Mouse (Mus musculus) intestine, embryonic 15.5 days (tissue): ENCODE results near the gene Atp2a3. TPM values are rescaled to one million over a fixed set of nuclear protein-coding genes. Genes with fewer than 3 reads are reported as not detected.
A peak's percentile ranks its signal among the peaks of the same experiment; 100 is the strongest.

ENCODE experiments used
- ATAC-seq: fragments of 200-750 bp; cut with Nextera tagmentation; 2 replicates; pipeline ENCODE4 v1.8.0; 2017; ENCODE audit warnings: moderate TSS enrichment, moderate library complexity
- H3K27ac ChIP-seq: fragments of 300-500 bp; sonication (generic); 2 replicates; pipeline ENCODE4 v1.5.1; 2015; ENCODE audit warnings: mild to moderate bottlenecking, inconsistent platforms
- H3K27me3 ChIP-seq: fragments of 300-500 bp; sonication (generic); replicated peaks from 2 replicates; pipeline ENCODE4 v1.6.1; 2015; ENCODE audit warnings: inconsistent platforms
- H3K36me3 ChIP-seq: fragments of 300-500 bp; sonication (generic); 2 replicates; pipeline ENCODE4 v1.6.1; 2015; ENCODE audit warnings: inconsistent platforms
- H3K4me1 ChIP-seq: fragments of 300-500 bp; sonication (generic); replicated peaks from 2 replicates; pipeline ENCODE4 v1.6.1; 2015; ENCODE audit warnings: inconsistent platforms
- H3K4me2 ChIP-seq: fragments of 300-500 bp; sonication (generic); replicated peaks from 2 replicates; pipeline ENCODE4 v1.6.1; 2015; ENCODE audit warnings: mild to moderate bottlenecking, inconsistent platforms
- H3K4me3 ChIP-seq: fragments of 300-500 bp; sonication (generic); replicated peaks from 2 replicates; pipeline ENCODE4 v1.5.1; 2015; ENCODE audit warnings: inconsistent platforms
- H3K9ac ChIP-seq: fragments of 300-500 bp; sonication (generic); 2 replicates; pipeline ENCODE4 v1.6.1; 2015; ENCODE audit warnings: inconsistent platforms
- H3K9me3 ChIP-seq: fragments of 300-500 bp; sonication (generic); 2 replicates; pipeline ENCODE4 v1.6.1; 2016; ENCODE audit warnings: inconsistent platforms
- WGBS: fragments of 180-500 bp; shearing (Covaris S2); methylation state at CpG from one replicate; pipeline ENCODE4 v1.1.7; 2015; 5-methylcytosine and 5-hydroxymethylcytosine counted together
- polyA plus RNA-seq: library from polyadenylated mRNA; unstranded; fragments of >200 nt; fragmentation: Nextera tagmentation; extraction: Ambion mirVana; gene quantifications from 2 replicates; pipeline ENCODE4 v1.2.1, GENCODE M21; 2015

Gene Atp2a3
- polyA plus RNA-seq, 1 experiment from 2014 or later: 23.5 TPM

GRCm38 (mm10) chr11:73013981-73014380 is 53.0 kb downstream of the Atp2a3 start:
- no peaks in the 10 kb centered on the region for H3K27me3 ChIP-seq
- no peaks in the 10 kb centered on the region for H3K36me3 ChIP-seq
- H3K9me3 ChIP-seq: no peaks in the 10 kb centered on the region
- H3K4me1 ChIP-seq: peaks cover 14% of the 10 kb centered on the region
- 76% methylated on average over 5 of the region's 5 CpGs for WGBS
- no peak for ATAC-seq
- H3K4me3 ChIP-seq: no peak overlapping the region
- H3K4me2 ChIP-seq: no peak overlapping the region
- H3K27ac ChIP-seq: no peak overlapping the region
- H3K9ac ChIP-seq: no peak overlapping the region

GRCm38 (mm10) chr11:73014831-73015344 is 53.9 kb downstream of the Atp2a3 start:
- ATAC-seq: no peak
- no peak overlapping the region for H3K9ac ChIP-seq
- no peaks in the 10 kb centered on the region for H3K36me3 ChIP-seq
- no peak overlapping the region for H3K4me3 ChIP-seq
- peaks cover 7% of the 10 kb centered on the region; the same call in 1 of the 2 replicates for H3K27me3 ChIP-seq
- no peaks in the 10 kb centered on the region for H3K9me3 ChIP-seq
- H3K4me2 ChIP-seq: no peak overlapping the region
- H3K4me1 ChIP-seq: peaks cover 23% of the 10 kb centered on the region
- 78% methylated on average over 4 of the region's 4 CpGs for WGBS
- no peak overlapping the region for H3K27ac ChIP-seq

GRCm38 (mm10) chr11:73015391-73016102 is 54.6 kb downstream of the Atp2a3 start:
- no peak overlapping the region for H3K9ac ChIP-seq
- no peak for ATAC-seq
- no peak overlapping the region for H3K27ac ChIP-seq
- H3K27me3 ChIP-seq: peaks cover 14% of the 10 kb centered on the region; the same call in 1 of the 2 replicates
- H3K36me3 ChIP-seq: no peaks in the 10 kb centered on the region
- H3K4me2 ChIP-seq: no peak overlapping the region
- no peaks in the 10 kb centered on the region for H3K9me3 ChIP-seq
- peaks cover 23% of the 10 kb centered on the region for H3K4me1 ChIP-seq
- WGBS: 56% methylated on average over 5 of the region's 5 CpGs
- H3K4me3 ChIP-seq: no peak overlapping the region

- H3K4me2 ChIP-seq: no peak overlapping the region
- no peak overlapping the region for H3K9ac ChIP-seq
- no peak overlapping the region for H3K4me3 ChIP-seq
- peaks cover 16% of the 10 kb centered on the region; the same call in 1 of the 2 replicates for H3K27me3 ChIP-seq
- no peaks in the 10 kb centered on the region for H3K36me3 ChIP-seq
- H3K27ac ChIP-seq: no peak overlapping the region
- ATAC-seq: no peak
- H3K9me3 ChIP-seq: no peaks in the 10 kb centered on the region
- WGBS: 79% methylated on average over 6 of the region's 6 CpGs
- peaks cover 23% of the 10 kb centered on the region for H3K4me1 ChIP-seq
Observed at GRCm38 (mm10) chr11:73016103-73016420, 55.1 kb downstream of the Atp2a3 start.

- no peaks in the 10 kb centered on the region for H3K9me3 ChIP-seq
- no peak within 1 kb of the TSS for H3K27ac ChIP-seq
- H3K4me1 ChIP-seq: peaks cover 34% of the 10 kb centered on the region
- peak within 1 kb of the TSS; percentile 69 for H3K9ac ChIP-seq
- H3K27me3 ChIP-seq: peaks cover 16% of the 10 kb centered on the region; the same call in 1 of the 2 replicates
- WGBS: under 1% methylated on average over 57 of the region's 57 CpGs
- H3K4me2 ChIP-seq: peak within 1 kb of the TSS; percentile 98
- peak within 1 kb of the TSS; percentile 74 for H3K4me3 ChIP-seq
- no peaks in the 10 kb centered on the region for H3K36me3 ChIP-seq
- ATAC-seq: peak; percentile 98
Observed at GRCm38 (mm10) chr11:73018471-73019146, 57.6 kb downstream of the Atp2a3 start, which contains the start of gene Camkk1. Gene Camkk1 (plus strand): TSS chr11:73019008.

GRCm38 (mm10) chr11:73019147-73019795 is 58.3 kb downstream of the Atp2a3 start:
- no peaks in the 10 kb centered on the region for H3K9me3 ChIP-seq
- H3K27me3 ChIP-seq: peaks cover 16% of the 10 kb centered on the region; the same call in 1 of the 2 replicates
- peak overlapping the region; percentile 74 for H3K4me3 ChIP-seq
- H3K9ac ChIP-seq: peak overlapping the region; percentile 69
- WGBS: under 1% methylated on average over 46 of the region's 46 CpGs
- peak overlapping the region; percentile 98 for H3K4me2 ChIP-seq
- H3K27ac ChIP-seq: no peak overlapping the region
- H3K4me1 ChIP-seq: peaks cover 39% of the 10 kb centered on the region
- ATAC-seq: peak; percentile 55
- H3K36me3 ChIP-seq: no peaks in the 10 kb centered on the region

GRCm38 (mm10) chr11:73020953-73021800 is 60.2 kb downstream of the Atp2a3 start:
- Histone ChIP-seq H3K27ac (no peak overlapping the region), H3K9ac (no peak overlapping the region), H3K36me3 (no peaks in the 10 kb centered on the region), H3K27me3 (peaks cover 16% of the 10 kb centered on the region; the same call in 1 of the 2 replicates), H3K9me3 (no peaks in the 10 kb centered on the region), H3K4me3 (no peak overlapping the region), H3K4me1 (peaks cover 42% of the 10 kb centered on the region), H3K4me2 (no peak overlapping the region)
- WGBS: 63% methylated on average over 7 of the region's 7 CpGs
- no peak for ATAC-seq

- Histone ChIP-seq H3K36me3 (no peaks in the 10 kb centered on the region), H3K4me3 (no peak overlapping the region), H3K9ac (no peak overlapping the region), H3K4me1 (peaks cover 43% of the 10 kb centered on the region), H3K27ac (no peak overlapping the region), H3K27me3 (peaks cover 16% of the 10 kb centered on the region; the same call in 1 of the 2 replicates), H3K4me2 (no peak overlapping the region), H3K9me3 (no peaks in the 10 kb centered on the region)
- ATAC-seq: no peak
- 59% methylated on average over 9 of the region's 9 CpGs for WGBS
Observed at GRCm38 (mm10) chr11:73023099-73023498, 62.1 kb downstream of the Atp2a3 start.

- H3K27ac ChIP-seq: no peak overlapping the region; the same call in 1 of the 2 replicates
- H3K4me1 ChIP-seq: peaks cover 40% of the 10 kb centered on the region
- H3K9me3 ChIP-seq: no peaks in the 10 kb centered on the region
- H3K36me3 ChIP-seq: no peaks in the 10 kb centered on the region
- no peak overlapping the region for H3K4me2 ChIP-seq
- WGBS: 46% methylated on average over 4 of the region's 4 CpGs
- peaks cover 16% of the 10 kb centered on the region; the same call in 1 of the 2 replicates for H3K27me3 ChIP-seq
- no peak overlapping the region for H3K9ac ChIP-seq
- no peak overlapping the region for H3K4me3 ChIP-seq
- no peak for ATAC-seq
Observed at GRCm38 (mm10) chr11:73023827-73024226, 62.9 kb downstream of the Atp2a3 start.

- 0 out of 2 replicates have a peak overlapping the region, but pooled peaks have one; percentile 14 for H3K4me2 ChIP-seq
- peak overlapping the region; percentile 5; the same call in 1 of the 2 replicates for H3K27ac ChIP-seq
- peaks cover 36% of the 10 kb centered on the region for H3K4me1 ChIP-seq
- WGBS: 46% methylated on average over 7 of the region's 7 CpGs
- no peaks in the 10 kb centered on the region for H3K9me3 ChIP-seq
- H3K9ac ChIP-seq: no peak overlapping the region; the same call in 1 of the 2 replicates
- H3K36me3 ChIP-seq: no peaks in the 10 kb centered on the region
- H3K27me3 ChIP-seq: peaks cover 14% of the 10 kb centered on the region; the same call in 1 of the 2 replicates
- no peak overlapping the region for H3K4me3 ChIP-seq
- ATAC-seq: peak; percentile 54
Observed at GRCm38 (mm10) chr11:73024236-73024904, 63.4 kb downstream of the Atp2a3 start.

- Histone ChIP-seq H3K27me3 (no peaks in the 10 kb centered on the region), H3K9me3 (no peaks in the 10 kb centered on the region), H3K4me2 (peak overlapping the region; percentile 30; the same call in 1 of the 2 replicates), H3K36me3 (no peaks in the 10 kb centered on the region), H3K27ac (no peak overlapping the region), H3K4me3 (no peak overlapping the region), H3K4me1 (peaks cover 36% of the 10 kb centered on the region), H3K9ac (no peak overlapping the region)
- peak; percentile 48 for ATAC-seq
- 34% methylated on average over 8 of the region's 8 CpGs for WGBS
Observed at GRCm38 (mm10) chr11:73026961-73027360, 66.0 kb downstream of the Atp2a3 start.
